Mouse (Mus musculus): Measurements from ENCODE around the gene Frmd4a.

Gene Frmd4a

DNA sequence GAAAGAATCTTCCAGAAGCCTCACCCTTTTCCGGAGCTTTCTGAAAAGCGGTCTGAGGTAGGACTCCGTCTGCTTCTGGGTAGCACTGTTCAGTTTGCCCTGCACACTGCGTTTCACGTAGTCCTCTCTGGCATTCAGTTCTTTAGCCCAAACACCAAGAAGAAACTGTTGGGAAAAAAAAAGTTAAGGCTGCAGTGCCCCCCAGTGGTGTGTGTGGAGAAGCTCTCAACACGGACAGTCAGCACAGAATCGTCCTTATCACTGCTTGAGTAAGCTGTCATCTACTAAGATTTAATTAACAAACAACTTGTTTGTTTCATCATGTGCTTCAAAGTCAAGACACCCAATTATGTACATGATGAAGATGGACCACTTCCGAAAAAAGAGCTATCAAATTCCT is 618.3 kb downstream of the Frmd4a start:
- DNase-seq, result no peak

DNA sequence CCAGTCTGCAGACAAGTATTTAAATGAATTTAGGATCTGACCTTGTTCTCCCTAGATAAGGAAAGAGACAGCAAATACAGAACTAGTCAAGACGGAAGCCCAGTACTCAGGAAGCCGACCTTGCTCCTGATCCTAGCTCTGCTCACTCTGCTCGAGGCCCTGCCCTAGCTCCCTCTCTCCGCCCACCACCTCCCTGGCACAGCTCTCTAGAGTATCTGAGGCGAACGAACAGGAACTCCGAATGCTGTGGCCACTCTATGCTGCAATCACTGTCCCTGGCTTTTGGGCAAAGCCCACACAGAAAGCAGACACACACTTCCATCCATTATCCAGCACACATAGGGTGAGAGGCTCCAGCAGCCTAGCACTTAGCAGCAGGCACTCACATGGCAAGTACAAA is 619.1 kb downstream of the Frmd4a start:
- no peak for DNase-seq

DNA sequence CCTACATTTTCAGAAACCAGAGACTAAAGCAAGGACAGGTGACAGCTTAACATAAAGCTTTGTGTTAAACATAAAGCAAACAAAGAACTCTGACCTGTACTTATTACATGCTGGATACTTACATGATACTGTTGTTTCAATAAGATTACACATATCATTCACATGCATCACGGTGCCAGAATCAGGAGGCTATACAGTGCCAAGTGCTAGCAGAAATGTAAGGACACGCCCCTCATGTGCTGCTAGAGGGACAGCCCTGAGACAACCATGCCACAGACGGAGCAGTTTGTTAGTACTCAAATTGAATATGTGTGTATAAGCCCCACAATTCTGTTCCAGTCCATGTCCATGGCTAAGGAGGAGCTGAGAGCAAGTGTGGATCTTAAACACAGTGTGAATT is 620.7 kb downstream of the Frmd4a start:
- no peak for DNase-seq

DNA sequence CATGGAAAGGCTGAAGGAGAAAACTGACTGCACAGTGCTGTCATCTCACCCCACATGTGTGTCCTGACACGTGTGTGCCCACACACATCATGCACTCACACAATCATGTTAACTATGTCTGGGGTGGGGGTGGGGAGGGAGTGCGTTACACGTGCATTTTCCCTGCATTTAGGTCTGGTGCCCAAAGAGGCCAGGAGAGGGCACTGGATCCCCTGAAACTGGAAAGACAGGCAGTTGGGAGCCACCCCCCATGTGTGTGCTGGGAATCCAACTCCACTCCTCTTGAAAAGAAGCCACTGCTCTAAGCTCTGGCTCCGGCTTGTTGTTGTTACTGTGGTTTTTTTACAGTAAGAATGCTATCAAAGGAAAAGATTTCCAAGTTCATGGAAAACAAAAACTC is 627.5 kb downstream of the Frmd4a start:
- DNase-seq, result no peak

DNA sequence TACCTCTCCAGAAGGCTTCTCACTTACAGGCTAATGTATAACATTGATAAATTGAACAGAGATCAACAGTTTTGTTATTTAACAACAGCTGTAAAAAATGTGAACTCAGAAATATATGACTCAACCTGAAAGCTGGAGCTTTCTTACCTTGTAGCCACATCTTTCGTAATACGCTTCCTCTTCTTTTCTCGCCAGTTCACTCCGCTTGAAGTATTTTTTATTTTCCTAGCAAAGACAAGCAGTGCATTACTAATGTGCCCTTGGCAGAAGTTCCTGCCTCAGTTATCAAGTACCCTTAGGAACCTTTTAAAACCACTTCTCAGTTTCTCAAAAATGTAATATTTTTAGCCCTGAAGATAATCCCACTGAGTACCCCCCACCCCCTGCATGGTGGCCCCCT is 630.6 kb downstream of the Frmd4a start:
- DNase-seq, result no peak

DNA sequence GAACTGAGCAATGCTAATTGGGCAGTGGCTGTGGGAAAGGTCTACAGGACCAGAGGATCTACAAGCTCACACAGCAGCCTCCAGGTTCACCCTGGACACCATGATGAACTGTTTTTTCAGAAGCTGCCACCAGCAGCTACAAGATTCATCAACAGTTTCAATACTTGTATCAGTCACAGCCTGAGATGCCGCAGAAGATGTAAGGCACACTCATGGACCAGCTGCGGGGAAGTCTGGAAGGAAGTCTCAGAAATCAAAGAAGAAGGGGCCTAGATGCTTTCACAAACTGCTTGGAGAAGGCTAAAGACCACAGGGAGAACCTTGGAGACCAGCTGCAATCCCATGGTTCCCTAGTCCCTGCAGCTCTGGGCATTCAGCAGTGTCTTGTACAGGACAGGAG is 632.1 kb downstream of the Frmd4a start:
- no peak for DNase-seq

DNA sequence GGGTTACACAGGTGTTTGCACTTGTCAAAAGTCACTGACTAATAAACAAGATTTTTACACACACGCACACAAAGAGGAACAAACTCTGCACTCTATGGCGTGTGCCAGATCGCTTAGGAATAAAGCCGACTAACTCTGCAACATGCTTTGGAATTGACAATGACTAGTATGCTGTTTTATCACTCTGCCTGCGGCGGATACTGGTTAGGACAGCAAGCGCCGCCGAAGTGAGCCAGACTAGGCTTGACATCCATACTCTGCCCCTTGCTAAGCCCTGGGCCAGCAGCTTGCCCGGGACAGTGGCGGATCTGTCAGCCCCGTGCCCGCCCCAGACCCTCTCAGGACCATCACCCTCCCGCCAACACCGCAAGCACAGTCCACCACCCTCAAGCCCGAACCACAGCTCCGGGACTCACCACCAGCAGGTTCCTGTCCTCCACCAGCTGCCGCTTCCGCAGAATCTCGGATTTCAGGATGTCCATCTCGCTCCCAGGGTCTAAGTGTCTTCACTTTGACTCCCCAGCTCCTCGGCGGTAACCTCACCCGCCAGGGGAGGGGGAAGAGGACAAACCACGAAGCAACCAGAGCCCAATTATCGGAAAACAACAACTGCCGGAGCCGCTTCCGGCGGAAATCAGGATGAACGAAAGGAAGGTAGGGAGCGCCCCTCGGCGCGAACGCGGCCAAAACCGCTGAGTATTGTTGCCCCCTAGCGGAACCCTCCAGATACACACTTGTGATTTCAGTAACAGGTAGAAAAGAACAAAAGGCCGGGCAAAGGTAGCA is 634.2 kb downstream of the Frmd4a start, which contains the start of gene Prpf18:
TSS of gene Prpf18 (minus strand) at position 614 of the 786 bp plus-strand sequence.
- peak; percentile 85 to 87 for DNase-seq

DNA sequence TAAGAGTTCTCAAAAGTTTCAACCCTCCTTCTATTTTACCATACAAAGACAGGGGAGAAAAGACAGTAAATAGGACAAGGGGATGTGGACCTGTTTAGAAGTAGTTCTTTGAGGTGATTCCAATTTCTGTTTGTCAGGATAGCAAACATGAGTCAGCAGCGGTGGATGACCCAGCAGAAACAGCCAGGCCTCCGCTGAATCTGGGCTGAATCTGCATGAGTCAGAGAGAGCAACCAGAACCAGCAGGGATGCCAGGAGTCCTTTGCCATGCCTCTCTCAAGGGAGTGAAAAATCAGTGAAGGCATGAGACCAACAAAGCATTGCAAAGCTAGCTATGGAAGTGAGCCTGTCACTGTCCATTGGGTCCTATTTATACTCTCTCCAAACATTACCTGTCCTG is 643.2 kb downstream of the Frmd4a start:
- no peak for DNase-seq
